Mouse (Mus musculus) liver, embryonic 11.5 days (tissue): ENCODE measurements around the gene Cth. TPM values are rescaled to one million over a fixed set of nuclear protein-coding genes. Genes with fewer than 3 reads are reported as not detected.

ENCODE experiments used
- ATAC-seq: fragments of 200-750 bp; cut with Nextera tagmentation; replicated peaks from 2 replicates; pipeline ENCODE4 v1.8.0; 2017; ENCODE audit warnings: moderate number of reproducible peaks, mild to moderate bottlenecking, moderate TSS enrichment, moderate library complexity; ENCODE audit not compliant: low FRiP score
- DNase-seq: peaks from one replicate; pipeline ENCODE4 v3.0.0-alpha.2; 2017; ENCODE audit warnings: low spot score
- H3K27ac ChIP-seq: fragments of 300-500 bp; sonication (generic); 2 replicates; pipeline ENCODE4 v1.5.1; 2014; ENCODE audit warnings: mild to moderate bottlenecking, low read depth, low read length, control low read depth
- H3K27me3 ChIP-seq: fragments of 300-500 bp; sonication (generic); replicated peaks from 2 replicates; pipeline ENCODE4 v1.6.1; 2014; ENCODE audit warnings: low read length, mixed read lengths; ENCODE audit not compliant: control insufficient read depth, insufficient read depth
- H3K36me3 ChIP-seq: fragments of 300-500 bp; sonication (generic); 2 replicates; pipeline ENCODE4 v1.6.1; 2014; ENCODE audit warnings: mild to moderate bottlenecking, low read length, moderate library complexity, mixed read lengths; ENCODE audit not compliant: control insufficient read depth, insufficient read depth
- H3K4me1 ChIP-seq: fragments of 300-500 bp; sonication (generic); replicated peaks from 2 replicates; pipeline ENCODE4 v1.6.1; 2014; ENCODE audit warnings: low read length, mixed read lengths; ENCODE audit not compliant: control insufficient read depth, insufficient read depth
- H3K4me2 ChIP-seq: fragments of 300-500 bp; sonication (generic); 2 replicates; pipeline ENCODE4 v1.6.1; 2014; ENCODE audit warnings: mild to moderate bottlenecking, control low read depth, moderate library complexity
- H3K4me3 ChIP-seq: fragments of 300-500 bp; sonication (generic); 2 replicates; pipeline ENCODE4 v1.5.1; 2014; ENCODE audit warnings: low read depth, low read length, control low read depth
- H3K9ac ChIP-seq: fragments of 300-500 bp; sonication (generic); 2 replicates; pipeline ENCODE4 v1.6.1; 2014; ENCODE audit warnings: low read depth, low read length, control low read depth
- H3K9me3 ChIP-seq: fragments of 300-500 bp; sonication (generic); 2 replicates; pipeline ENCODE4 v1.6.1; 2016; ENCODE audit warnings: low read length, inconsistent platforms, mixed read lengths; ENCODE audit not compliant: control insufficient read depth
- WGBS: fragments of 180-500 bp; shearing (Covaris S2); extraction: QIAGEN DNeasy Blood & Tissue Kit; methylation state at CpG from one replicate; pipeline ENCODE4 v1.1.7; 2014; 5-methylcytosine and 5-hydroxymethylcytosine counted together
- polyA plus RNA-seq: library from polyadenylated mRNA; unstranded; fragments of >200 nt; fragmentation: Nextera tagmentation; extraction: Ambion mirVana; gene quantifications from 2 replicates; pipeline ENCODE4 v1.2.1, GENCODE M21; 2014

Gene Cth
- polyA plus RNA-seq: 31.6 and 35.6 TPM in 2 replicates

DNA sequence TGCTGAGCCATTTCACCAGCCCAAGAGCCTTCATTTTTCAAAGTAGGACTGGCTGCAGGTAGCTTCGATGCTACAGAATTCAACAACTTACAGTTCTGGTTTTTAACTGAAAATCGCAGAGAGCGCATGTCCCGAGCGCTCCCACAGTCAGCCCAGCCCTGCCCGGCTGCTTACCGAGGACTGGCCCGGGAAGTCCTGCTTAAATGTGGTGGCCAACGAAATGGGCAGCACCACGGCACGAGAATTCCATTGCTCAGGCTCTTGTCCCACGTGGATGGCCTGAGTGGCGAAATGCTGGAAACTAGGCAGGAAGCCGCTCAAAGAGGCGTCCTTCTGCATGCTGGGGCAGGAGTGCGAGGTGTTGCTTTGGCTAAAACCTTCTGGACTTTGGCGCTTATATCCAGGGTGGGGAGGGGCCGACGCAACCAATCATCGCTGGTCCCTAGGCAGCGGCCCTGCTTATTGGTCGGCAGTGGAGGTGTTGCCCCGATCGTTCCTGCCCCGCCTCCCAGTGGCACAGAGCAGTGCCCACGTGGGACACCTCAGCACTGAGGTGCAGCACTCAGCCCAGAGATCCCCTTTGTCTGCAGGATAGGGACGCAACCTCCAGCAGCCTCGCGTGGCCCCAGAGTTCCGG is at the start of gene Cth:
Cth (minus strand) TSS at position 386 of the 637 bp plus-strand sequence.
- peak; percentile 88 for DNase-seq
- Histone ChIP-seq H3K9me3 (no peaks in the 10 kb centered on the region), H3K36me3 (no peaks in the 10 kb centered on the region), H3K27ac (0 out of 2 replicates have a peak within 1 kb of the TSS, but pooled peaks have one; percentile 20), H3K4me3 (peak within 1 kb of the TSS; percentile 53), H3K27me3 (peaks cover 3% of the 10 kb centered on the region; the same call in 1 of the 2 replicates), H3K9ac (peak within 1 kb of the TSS; percentile 48), H3K4me2 (peak within 1 kb of the TSS; percentile 81), H3K4me1 (no peaks in the 10 kb centered on the region; the same call in 1 of the 2 replicates)
- under 1% methylated on average over 30 of the region's 30 CpGs for WGBS
- peak; percentile 99 for ATAC-seq

DNA sequence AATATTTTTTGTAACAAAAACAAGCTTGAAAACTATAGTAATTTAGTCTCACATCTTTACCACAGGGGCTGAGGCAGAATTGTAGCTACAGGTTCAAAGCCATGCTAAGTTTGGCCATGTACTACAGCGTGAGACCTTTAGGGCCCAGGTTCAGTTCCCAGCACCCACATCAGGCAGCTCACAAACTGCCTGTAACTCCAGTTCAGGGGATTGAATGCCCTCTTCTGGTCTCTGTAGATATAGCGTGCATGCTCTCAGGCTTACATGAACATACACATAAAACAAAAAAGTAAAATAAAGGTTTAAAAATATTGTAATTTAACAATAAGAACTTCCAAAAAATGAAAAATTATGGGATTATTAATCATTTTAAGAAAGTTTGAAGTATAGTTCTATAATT is 48.4 kb upstream of the Cth start:
- no peak overlapping the region for H3K9ac ChIP-seq
- WGBS: 94% methylated on average over 2 of the region's 2 CpGs
- H3K4me1 ChIP-seq: no peaks in the 10 kb centered on the region
- ATAC-seq (no peak), DNase-seq (no peak)
- H3K9me3 ChIP-seq: no peaks in the 10 kb centered on the region
- peaks cover 2% of the 10 kb centered on the region; the same call in 1 of the 2 replicates for H3K36me3 ChIP-seq
- no peak overlapping the region for H3K4me2 ChIP-seq
- no peak overlapping the region for H3K27ac ChIP-seq
- H3K4me3 ChIP-seq: no peak overlapping the region
- H3K27me3 ChIP-seq: no peaks in the 10 kb centered on the region

DNA sequence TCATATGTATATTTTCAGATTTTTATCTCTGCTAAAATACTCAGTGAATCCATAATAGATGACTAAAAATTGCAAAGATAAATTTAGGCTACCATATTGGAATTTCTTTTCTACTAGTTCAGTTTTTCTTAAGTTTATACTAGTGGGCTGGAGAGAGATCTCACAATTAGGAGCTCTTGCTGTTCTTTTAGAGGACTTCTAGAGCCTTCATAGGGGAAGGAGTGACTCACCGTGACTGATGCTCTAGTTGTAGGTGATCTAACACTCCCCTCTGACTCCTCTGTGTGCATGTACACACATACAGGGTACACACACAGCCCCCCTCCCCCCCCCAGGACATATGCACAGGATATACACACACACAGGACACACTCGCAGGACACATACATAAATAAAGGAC is 46.3 kb upstream of the Cth start:
- ATAC-seq (no peak), DNase-seq (no peak)
- H3K9me3 ChIP-seq: no peaks in the 10 kb centered on the region
- no peak overlapping the region for H3K9ac ChIP-seq
- no peaks in the 10 kb centered on the region for H3K27me3 ChIP-seq
- H3K4me1 ChIP-seq: no peaks in the 10 kb centered on the region
- H3K36me3 ChIP-seq: no peaks in the 10 kb centered on the region; the same call in 1 of the 2 replicates
- WGBS: 83% methylated on average over 2 of the region's 2 CpGs
- no peak overlapping the region for H3K4me3 ChIP-seq
- no peak overlapping the region for H3K4me2 ChIP-seq
- no peak overlapping the region for H3K27ac ChIP-seq

DNA sequence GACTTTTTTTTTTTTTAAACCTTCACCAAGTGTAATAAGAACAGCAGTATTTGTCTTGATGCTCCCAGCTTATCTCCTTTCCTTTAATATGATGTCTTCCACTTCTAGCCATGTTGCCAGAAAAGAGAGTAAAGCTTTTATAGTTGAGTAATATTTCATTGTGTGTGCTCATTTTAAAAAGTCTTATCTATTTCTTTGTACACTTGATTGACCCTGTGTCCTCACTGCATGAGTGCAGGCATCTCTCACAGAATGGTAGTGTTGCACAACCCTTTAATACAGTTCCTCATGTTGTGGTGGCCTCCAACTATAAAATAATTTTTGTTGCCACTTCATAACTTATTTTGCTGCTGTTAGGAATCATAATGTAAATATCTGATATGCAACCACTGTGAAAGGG is 32.4 kb upstream of the Cth start:
- Histone ChIP-seq H3K4me3 (no peak overlapping the region), H3K9me3 (no peaks in the 10 kb centered on the region), H3K4me1 (peaks cover 2% of the 10 kb centered on the region; the same call in 1 of the 2 replicates), H3K4me2 (no peak overlapping the region), H3K27me3 (no peaks in the 10 kb centered on the region), H3K36me3 (peaks cover 3% of the 10 kb centered on the region; the same call in 1 of the 2 replicates), H3K9ac (no peak overlapping the region), H3K27ac (no peak overlapping the region)
- ATAC-seq (no peak), DNase-seq (no peak)

DNA sequence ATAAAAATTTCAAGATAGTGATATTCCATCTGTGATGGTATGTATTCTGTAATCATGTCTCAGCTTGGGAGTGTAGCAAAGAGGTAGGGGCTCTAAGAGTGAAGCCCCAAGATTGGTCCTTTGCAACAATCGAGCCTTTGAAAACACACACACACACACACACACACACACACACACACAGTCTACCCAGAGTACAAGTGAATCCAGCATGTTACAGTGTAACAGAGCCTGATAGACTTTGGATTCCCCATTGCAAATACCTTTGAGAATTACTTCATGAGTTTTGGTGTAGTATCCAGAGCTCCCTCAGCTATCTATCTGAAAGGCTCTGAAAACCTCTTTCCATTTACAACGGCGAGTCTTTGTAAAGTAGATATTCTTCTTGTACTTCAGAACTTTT is 31.3 kb upstream of the Cth start:
- no peak overlapping the region for H3K27ac ChIP-seq
- H3K9ac ChIP-seq: no peak overlapping the region
- H3K4me2 ChIP-seq: no peak overlapping the region
- DNase-seq (no peak), ATAC-seq (no peak)
- H3K36me3 ChIP-seq: no peaks in the 10 kb centered on the region; the same call in 1 of the 2 replicates
- 86% methylated on average over 3 of the region's 3 CpGs for WGBS
- no peaks in the 10 kb centered on the region for H3K9me3 ChIP-seq
- peaks cover 3% of the 10 kb centered on the region; the same call in 1 of the 2 replicates for H3K4me1 ChIP-seq
- no peaks in the 10 kb centered on the region for H3K27me3 ChIP-seq
- H3K4me3 ChIP-seq: no peak overlapping the region

DNA sequence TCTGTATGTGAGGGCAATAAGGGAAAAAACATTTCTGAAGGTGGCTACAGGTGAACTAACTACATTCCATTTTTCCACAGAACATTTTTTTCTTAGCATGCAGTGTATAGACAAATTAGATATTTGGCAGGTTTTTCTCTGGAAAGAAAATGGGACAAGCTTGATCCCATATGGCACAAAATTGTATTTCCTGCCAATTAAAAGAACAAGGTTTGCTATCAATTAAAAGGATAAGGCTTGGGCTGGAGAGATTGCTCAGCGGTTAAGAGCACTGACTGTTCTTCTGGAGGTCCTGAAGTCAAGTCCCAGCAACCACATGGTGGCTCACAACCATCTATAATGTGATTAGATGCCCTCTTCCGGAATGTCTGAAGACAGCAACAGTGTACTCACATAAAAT is 30.6 kb upstream of the Cth start:
- Histone ChIP-seq H3K4me2 (no peak overlapping the region), H3K4me1 (peaks cover 3% of the 10 kb centered on the region; the same call in 1 of the 2 replicates), H3K27ac (no peak overlapping the region), H3K27me3 (no peaks in the 10 kb centered on the region), H3K36me3 (no peaks in the 10 kb centered on the region; the same call in 1 of the 2 replicates), H3K9me3 (no peaks in the 10 kb centered on the region), H3K4me3 (no peak overlapping the region), H3K9ac (no peak overlapping the region)
- ATAC-seq (no peak), DNase-seq (no peak)
- 84% methylated on average over 2 of the region's 2 CpGs for WGBS

DNA sequence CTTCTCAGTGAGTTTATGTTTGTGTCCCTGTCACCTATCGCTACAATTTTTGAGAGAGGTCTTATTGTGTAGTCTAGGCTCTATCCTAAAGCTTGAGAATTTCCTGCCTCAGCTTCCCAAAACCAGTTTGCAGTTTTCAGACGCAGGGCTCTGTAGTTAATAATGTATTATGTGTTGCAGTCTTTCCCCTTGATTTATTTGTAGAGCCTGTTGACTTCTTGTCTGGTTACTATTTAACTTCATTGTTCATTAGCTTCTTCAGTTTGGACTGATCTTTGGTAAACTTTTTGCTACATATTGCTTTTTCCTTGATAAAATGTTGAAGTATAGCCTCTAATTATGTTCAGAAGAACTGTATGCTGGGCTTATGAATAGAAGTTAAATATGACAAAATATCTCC is 27.8 kb upstream of the Cth start:
- H3K9me3 ChIP-seq: no peaks in the 10 kb centered on the region
- H3K36me3 ChIP-seq: no peaks in the 10 kb centered on the region
- 0 out of 2 replicates have a peak, but pooled peaks cover 3% of the 10 kb centered on the region for H3K4me1 ChIP-seq
- H3K9ac ChIP-seq: no peak overlapping the region
- ATAC-seq (no peak), DNase-seq (no peak)
- no peaks in the 10 kb centered on the region for H3K27me3 ChIP-seq
- 83% methylated on average over 2 of the region's 2 CpGs for whole genome bisulfite sequencing
- H3K4me3 ChIP-seq: no peak overlapping the region
- no peak overlapping the region for H3K4me2 ChIP-seq
- H3K27ac ChIP-seq: no peak overlapping the region

DNA sequence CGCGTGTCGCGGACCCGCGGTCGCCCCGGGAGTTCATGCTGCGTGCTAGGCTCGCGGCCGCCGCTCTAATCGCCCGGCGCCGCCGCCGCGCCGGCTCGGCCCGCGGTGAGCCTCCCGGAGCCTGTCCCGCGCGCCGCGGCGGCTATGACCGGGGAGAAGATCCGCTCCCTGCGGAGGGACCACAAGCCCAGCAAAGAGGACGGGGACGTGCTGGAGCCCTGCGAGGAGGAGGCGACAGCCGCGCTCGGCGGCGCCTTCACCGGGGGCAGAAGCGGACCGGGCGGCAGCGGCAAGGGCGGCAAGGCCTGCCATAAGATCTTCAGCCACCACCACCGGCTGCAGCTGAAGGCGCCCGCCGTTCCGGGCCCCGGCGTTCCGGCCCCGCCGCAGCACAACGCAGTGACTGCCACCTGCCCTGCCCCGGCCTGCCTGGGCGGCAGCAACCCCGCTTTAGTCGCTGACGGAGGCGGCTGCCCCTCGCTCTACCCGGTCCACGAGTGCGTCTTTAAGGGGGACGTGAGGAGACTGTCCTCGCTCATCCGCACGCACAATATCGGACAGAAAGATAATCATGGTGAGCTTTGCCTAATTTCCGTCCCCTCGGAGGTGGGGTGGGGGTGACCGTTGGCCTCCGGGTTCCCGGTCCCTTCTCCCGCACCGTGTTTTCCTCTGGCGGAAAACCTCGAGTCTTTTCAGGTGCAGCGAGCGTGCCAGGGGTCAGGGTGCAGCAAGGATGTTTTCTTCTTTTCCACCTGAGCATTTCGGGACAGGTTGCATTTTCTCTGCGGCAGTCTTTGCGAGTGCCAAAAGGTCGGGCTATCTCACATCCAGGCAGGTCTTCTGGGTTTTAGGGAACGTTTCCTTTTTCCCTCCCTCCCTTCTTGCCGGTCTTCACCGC is 22.8 kb upstream of the Cth start:
- Histone ChIP-seq H3K36me3 (no peaks in the 10 kb centered on the region), H3K9ac (peak overlapping the region; percentile 95), H3K27me3 (no peaks in the 10 kb centered on the region), H3K27ac (peak overlapping the region; percentile 94), H3K4me3 (peak overlapping the region; percentile 97), H3K4me1 (0 out of 2 replicates have a peak, but pooled peaks cover 3% of the 10 kb centered on the region), H3K9me3 (no peaks in the 10 kb centered on the region), H3K4me2 (peak overlapping the region; percentile 90)
- ATAC-seq: peak; percentile 65
- DNase-seq: peak; percentile 75
- WGBS: under 1% methylated on average over 85 of the region's 93 CpGs
